Mouse (Mus musculus) hindbrain, embryonic 11.5 days (tissue): ENCODE data around the gene Dcp1a. TPM values are rescaled to one million over a fixed set of nuclear protein-coding genes. Genes with fewer than 3 reads are reported as not detected.

Experiments
- ATAC-seq: fragments of 200-750 bp; cut with Nextera tagmentation; 2 replicates; pipeline ENCODE4 v1.8.0; 2017; ENCODE audit warnings: mild to moderate bottlenecking, moderate TSS enrichment, moderate library complexity; ENCODE audit not compliant: low FRiP score
- DNase-seq: peaks from one replicate; pipeline ENCODE4 v3.0.0-alpha.2; 2015; ENCODE audit warnings: low spot score
- H3K27ac ChIP-seq: fragments of 300-500 bp; sonication (generic); 2 replicates; pipeline ENCODE4 v1.5.1; 2014; ENCODE audit warnings: mild to moderate bottlenecking, low read depth, low read length
- H3K27me3 ChIP-seq: fragments of 300-500 bp; sonication (generic); 2 replicates; pipeline ENCODE4 v1.6.1; 2014; ENCODE audit warnings: mild to moderate bottlenecking, low read length, moderate library complexity, mixed read lengths; ENCODE audit not compliant: control insufficient read depth, insufficient read depth
- H3K36me3 ChIP-seq: fragments of 300-500 bp; sonication (generic); 2 replicates; pipeline ENCODE4 v1.6.1; 2014; ENCODE audit warnings: mild to moderate bottlenecking, low read length, moderate library complexity, mixed read lengths; ENCODE audit not compliant: control insufficient read depth, insufficient read depth
- H3K4me1 ChIP-seq: fragments of 300-500 bp; sonication (generic); replicated peaks from 2 replicates; pipeline ENCODE4 v1.6.1; 2014; ENCODE audit warnings: low read length, mixed read lengths; ENCODE audit not compliant: control insufficient read depth, insufficient read depth
- H3K4me2 ChIP-seq: fragments of 300-500 bp; sonication (generic); replicated peaks from 2 replicates; pipeline ENCODE4 v1.6.1; 2014; ENCODE audit warnings: mild to moderate bottlenecking, low read depth, low read length
- H3K4me3 ChIP-seq: fragments of 300-500 bp; sonication (generic); 2 replicates; pipeline ENCODE4 v1.5.1; 2014; ENCODE audit warnings: low read depth, low read length
- H3K9ac ChIP-seq: fragments of 300-500 bp; sonication (generic); 2 replicates; pipeline ENCODE4 v1.6.1; 2014; ENCODE audit warnings: low read depth, low read length
- H3K9me3 ChIP-seq: fragments of 300-500 bp; sonication (generic); 2 replicates; pipeline ENCODE4 v1.6.1; 2016; ENCODE audit warnings: low read length; ENCODE audit not compliant: control insufficient read depth
- WGBS: fragments of 180-500 bp; shearing (Covaris S2); extraction: QIAGEN DNeasy Blood & Tissue Kit; methylation state at CpG from one replicate; pipeline ENCODE4 v1.1.7; 2014; 5-methylcytosine and 5-hydroxymethylcytosine counted together
- polyA plus RNA-seq: library from polyadenylated mRNA; unstranded; fragments of >200 nt; fragmentation: Nextera tagmentation; extraction: Ambion mirVana; gene quantifications from 2 replicates; pipeline ENCODE4 v1.2.1, GENCODE M21; 2014

Dcp1a gene
- polyA plus RNA-seq, 1 experiment from 2014 or later = 27.4 TPM

DNA sequence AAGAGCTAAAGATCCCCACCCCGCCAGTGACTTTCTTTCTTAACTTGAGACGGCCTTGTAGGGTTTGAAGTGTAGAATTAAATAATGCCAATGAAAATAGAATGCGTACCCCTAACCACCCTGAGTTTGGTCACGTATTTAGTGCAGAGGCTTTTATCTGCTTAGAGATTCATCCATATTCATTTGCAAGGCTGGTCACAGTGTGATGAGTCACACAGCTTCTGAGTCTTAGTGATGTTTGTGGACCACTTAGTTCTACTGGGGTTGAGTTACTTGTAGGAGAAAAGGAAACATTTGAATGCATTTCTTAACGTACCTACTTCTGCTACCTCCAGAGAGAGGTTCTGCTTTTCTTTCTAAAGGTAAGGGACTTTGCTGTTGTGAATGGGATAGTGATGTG lies 25.7 kb downstream of the Dcp1a start:
- Histone ChIP-seq H3K4me1 (no peaks in the 10 kb centered on the region), H3K27ac (no peak overlapping the region), H3K9me3 (no peaks in the 10 kb centered on the region), H3K9ac (no peak overlapping the region), H3K36me3 (no peaks in the 10 kb centered on the region), H3K4me2 (no peak overlapping the region), H3K4me3 (no peak overlapping the region), H3K27me3 (no peaks in the 10 kb centered on the region)
- 90% methylated on average over 5 of the region's 5 CpGs for WGBS
- ATAC-seq (no peak), DNase-seq (no peak)

DNA sequence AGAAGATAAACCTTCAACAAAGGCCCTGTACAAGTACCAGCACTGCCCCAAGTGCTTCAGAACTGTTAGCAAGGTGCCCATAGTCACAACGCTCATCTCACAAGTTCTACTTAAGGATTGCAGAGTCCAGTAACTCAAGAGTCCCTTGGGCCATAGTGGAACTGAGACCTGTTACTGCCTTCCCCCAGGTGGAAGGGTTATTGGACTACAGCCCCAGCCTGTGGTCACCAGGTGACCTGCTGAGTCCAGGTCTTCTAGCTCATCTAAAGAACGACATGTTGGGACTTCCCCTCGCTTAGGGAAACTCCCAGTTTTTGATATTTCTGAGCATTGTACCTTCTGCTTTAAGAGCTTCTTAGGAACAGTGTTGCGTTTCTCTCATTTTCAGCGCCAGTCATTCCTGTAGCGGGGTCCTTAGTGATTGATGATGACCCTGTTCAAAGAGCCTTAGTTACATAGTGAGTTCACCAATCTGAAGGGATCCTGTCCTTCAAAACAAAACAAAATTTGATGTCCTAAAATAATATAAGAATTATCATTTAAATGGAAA lies 31.0 kb downstream of the Dcp1a start:
- H3K4me3 ChIP-seq = no peak overlapping the region
- H3K36me3 ChIP-seq = 0 out of 2 replicates have a peak, but pooled peaks cover 2% of the 10 kb centered on the region
- ATAC-seq = no peak
- no peaks in the 10 kb centered on the region for H3K27me3 ChIP-seq
- no peaks in the 10 kb centered on the region for H3K4me1 ChIP-seq
- no peak overlapping the region for H3K27ac ChIP-seq
- DNase-seq = no peak
- no peak overlapping the region for H3K9ac ChIP-seq
- H3K4me2 ChIP-seq = no peak overlapping the region
- WGBS = 95% methylated on average over 6 of the region's 6 CpGs
- no peaks in the 10 kb centered on the region for H3K9me3 ChIP-seq

DNA sequence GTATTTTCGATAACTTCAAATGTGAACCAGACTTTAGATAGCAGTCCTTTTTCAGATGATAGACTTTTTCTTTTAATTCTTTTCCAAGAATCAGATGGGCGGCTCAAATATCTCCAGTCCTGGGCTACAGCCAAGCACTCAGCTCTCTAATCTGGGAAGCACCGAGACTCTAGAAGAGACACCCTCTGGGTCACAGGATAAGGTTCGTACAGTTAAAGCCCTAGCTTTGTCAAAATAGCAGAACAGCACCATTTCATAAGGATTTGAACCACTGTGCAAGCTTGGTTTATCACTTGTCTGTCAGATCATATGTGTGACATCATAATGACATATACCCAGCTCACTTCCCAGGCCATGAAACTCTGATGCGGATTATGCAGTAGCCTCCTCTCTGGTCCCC lies 33.6 kb downstream of the Dcp1a start:
- Histone ChIP-seq H3K27me3 (no peaks in the 10 kb centered on the region), H3K4me3 (no peak overlapping the region), H3K4me1 (no peaks in the 10 kb centered on the region), H3K9me3 (no peaks in the 10 kb centered on the region), H3K4me2 (no peak overlapping the region), H3K36me3 (0 out of 2 replicates have a peak, but pooled peaks cover 2% of the 10 kb centered on the region), H3K9ac (no peak overlapping the region), H3K27ac (no peak overlapping the region)
- 94% methylated on average over 5 of the region's 5 CpGs for WGBS
- DNase-seq (no peak), ATAC-seq (no peak)

DNA sequence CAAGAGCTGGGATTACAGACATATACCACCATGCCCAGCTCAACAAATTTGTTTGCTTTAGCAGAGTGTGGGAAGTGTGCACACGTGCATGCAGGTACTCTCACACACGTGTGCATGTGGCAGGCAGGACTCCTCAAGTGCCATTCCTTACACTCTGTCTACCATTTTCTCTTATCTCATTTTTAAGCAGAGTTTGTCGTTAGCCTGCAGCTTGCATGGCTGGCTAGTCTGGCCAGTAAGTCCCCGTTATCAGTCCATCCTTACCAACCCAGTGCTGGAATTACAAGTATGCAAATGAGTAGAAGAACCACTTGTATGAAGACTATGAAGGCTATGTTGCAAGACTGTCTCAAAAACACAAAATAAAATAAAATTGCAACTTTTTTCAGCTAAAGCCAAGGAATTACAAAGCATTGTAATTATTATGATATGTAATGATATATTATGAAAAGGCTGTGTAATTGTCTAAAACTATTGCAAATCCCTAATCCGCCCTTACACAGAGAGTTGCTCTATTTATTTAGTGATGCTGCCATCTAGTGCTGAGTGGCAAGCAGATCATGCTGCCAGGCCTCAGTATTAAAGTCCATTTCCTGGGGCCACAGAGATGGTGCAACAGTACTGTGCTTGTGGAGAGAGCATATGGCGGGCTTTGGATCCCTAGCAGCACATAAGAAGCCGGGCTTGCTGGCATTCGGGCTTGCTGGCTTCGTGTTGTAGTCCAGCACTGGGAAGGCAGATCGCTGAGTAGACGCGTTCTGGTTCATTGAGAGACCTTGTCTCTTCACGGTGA lies 36.8 kb downstream of the Dcp1a start:
- H3K36me3 ChIP-seq = 0 out of 2 replicates have a peak, but pooled peaks cover 9% of the 10 kb centered on the region
- no peaks in the 10 kb centered on the region for H3K4me1 ChIP-seq
- H3K9ac ChIP-seq = no peak overlapping the region
- H3K4me3 ChIP-seq = no peak overlapping the region
- DNase-seq (peak; percentile 19), ATAC-seq (no peak)
- H3K4me2 ChIP-seq = no peak overlapping the region
- no peaks in the 10 kb centered on the region for H3K9me3 ChIP-seq
- H3K27me3 ChIP-seq = no peaks in the 10 kb centered on the region
- no peak overlapping the region for H3K27ac ChIP-seq
- 93% methylated on average over 13 of the region's 13 CpGs for WGBS

DNA sequence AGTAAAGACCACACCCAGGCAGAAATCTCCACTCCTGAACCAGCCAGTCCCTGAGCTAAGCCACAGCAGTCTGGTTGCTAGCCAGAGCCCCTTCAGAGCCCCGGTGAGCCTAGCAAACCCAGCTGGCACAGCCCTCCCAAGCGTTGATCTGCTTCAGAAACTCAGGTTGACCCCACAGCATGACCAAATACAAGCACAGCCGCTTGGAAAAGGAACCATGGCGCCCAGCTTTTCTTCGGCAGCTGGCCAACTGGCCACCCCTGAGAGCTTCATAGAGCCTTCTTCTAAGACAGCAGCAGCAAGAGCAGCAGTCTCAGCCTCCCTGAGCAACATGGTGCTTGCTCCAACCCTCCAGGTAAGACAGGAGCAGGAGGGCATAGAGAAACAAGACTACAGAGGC lies 40.0 kb downstream of the Dcp1a start:
- Histone ChIP-seq H3K4me3 (no peak overlapping the region), H3K4me2 (no peak overlapping the region), H3K9ac (no peak overlapping the region), H3K36me3 (peaks cover 13% of the 10 kb centered on the region; the same call in 1 of the 2 replicates), H3K4me1 (no peaks in the 10 kb centered on the region), H3K9me3 (no peaks in the 10 kb centered on the region), H3K27ac (no peak overlapping the region), H3K27me3 (no peaks in the 10 kb centered on the region)
- ATAC-seq (no peak), DNase-seq (no peak)
- WGBS = 89% methylated on average over 5 of the region's 5 CpGs

- Histone ChIP-seq H3K36me3 (peaks cover 13% of the 10 kb centered on the region; the same call in 1 of the 2 replicates), H3K27ac (no peak overlapping the region), H3K9me3 (no peaks in the 10 kb centered on the region), H3K27me3 (no peaks in the 10 kb centered on the region), H3K4me3 (no peak overlapping the region), H3K4me2 (no peak overlapping the region), H3K9ac (no peak overlapping the region), H3K4me1 (no peaks in the 10 kb centered on the region)
- DNase-seq (no peak), ATAC-seq (no peak)
- WGBS = 66% methylated on average over 6 of the region's 6 CpGs
These were observed 44.0 kb downstream of the Dcp1a start for GRCm38 (mm10) chr14:30523356-30523755.

DNA sequence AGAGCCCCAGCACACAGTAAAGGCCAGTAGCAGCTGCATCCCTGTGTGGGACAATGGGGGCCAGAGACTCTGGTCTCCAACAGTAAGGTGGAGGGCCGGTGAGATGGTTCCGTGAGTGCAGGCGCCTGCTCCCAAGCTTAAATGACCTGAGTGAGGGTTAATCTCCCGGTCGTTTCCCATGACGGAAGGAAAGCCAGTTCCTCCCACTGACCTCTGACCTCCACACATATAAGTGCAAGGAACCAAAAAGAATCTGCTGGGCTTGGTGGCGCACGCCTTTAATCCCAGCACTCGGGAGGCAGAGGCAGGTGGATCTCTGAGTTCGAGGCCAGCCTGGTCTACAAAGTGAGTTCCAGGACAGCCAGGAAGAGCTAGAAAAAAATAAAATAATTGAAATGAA lies 49.1 kb downstream of the Dcp1a start:
- no peaks in the 10 kb centered on the region for H3K4me1 ChIP-seq
- H3K4me3 ChIP-seq = no peak overlapping the region
- H3K9ac ChIP-seq = no peak overlapping the region
- H3K9me3 ChIP-seq = no peaks in the 10 kb centered on the region
- no peak for ATAC-seq
- H3K4me2 ChIP-seq = no peak overlapping the region
- DNase-seq = no peak
- 92% methylated on average over 10 of the region's 10 CpGs for WGBS
- no peaks in the 10 kb centered on the region for H3K27me3 ChIP-seq
- no peak overlapping the region for H3K27ac ChIP-seq
- peaks cover 3% of the 10 kb centered on the region; the same call in 1 of the 2 replicates for H3K36me3 ChIP-seq

- Histone ChIP-seq H3K4me2 (no peak overlapping the region), H3K27me3 (no peaks in the 10 kb centered on the region), H3K27ac (no peak overlapping the region), H3K36me3 (0 out of 2 replicates have a peak, but pooled peaks cover 1% of the 10 kb centered on the region), H3K4me3 (no peak overlapping the region), H3K9me3 (no peaks in the 10 kb centered on the region), H3K9ac (no peak overlapping the region), H3K4me1 (no peaks in the 10 kb centered on the region)
- no peak for DNase-seq
- WGBS = 84% methylated on average over 5 of the region's 5 CpGs
- no peak for ATAC-seq
These were observed 49.6 kb downstream of the Dcp1a start for GRCm38 (mm10) chr14:30528961-30529360.

GRCm38 (mm10) chr14:30529454-30529853 lies 50.1 kb downstream of the Dcp1a start:
- no peak overlapping the region for H3K27ac ChIP-seq
- WGBS = 93% methylated on average over 10 of the region's 12 CpGs
- DNase-seq (no peak), ATAC-seq (no peak)
- H3K4me3 ChIP-seq = no peak overlapping the region
- no peaks in the 10 kb centered on the region for H3K4me1 ChIP-seq
- H3K4me2 ChIP-seq = no peak overlapping the region
- no peaks in the 10 kb centered on the region for H3K36me3 ChIP-seq
- H3K27me3 ChIP-seq = no peaks in the 10 kb centered on the region
- H3K9ac ChIP-seq = no peak overlapping the region
- no peaks in the 10 kb centered on the region for H3K9me3 ChIP-seq
